Mouse (Mus musculus) heart, postnatal 0 days (tissue): ENCODE measurements at regions not wholly inside any gene's neighbourhood (a gene's known extent, or its start where the extent isn't known, plus 50 kb on each side); places are given as distances from the start of the nearest gene placed in this dataset.

Experiments used
- CTCF ChIP-seq: IDR thresholded peaks from 2 replicates; pipeline ENCODE4 v1.5.1; 2016; ENCODE audit warnings: antibody characterized with exemption, control low read depth, low read depth
- EP300 ChIP-seq: IDR thresholded peaks from 2 replicates; pipeline ENCODE4 v1.6.1; 2016; ENCODE audit warnings: antibody characterized with exemption, low read depth

DNA sequence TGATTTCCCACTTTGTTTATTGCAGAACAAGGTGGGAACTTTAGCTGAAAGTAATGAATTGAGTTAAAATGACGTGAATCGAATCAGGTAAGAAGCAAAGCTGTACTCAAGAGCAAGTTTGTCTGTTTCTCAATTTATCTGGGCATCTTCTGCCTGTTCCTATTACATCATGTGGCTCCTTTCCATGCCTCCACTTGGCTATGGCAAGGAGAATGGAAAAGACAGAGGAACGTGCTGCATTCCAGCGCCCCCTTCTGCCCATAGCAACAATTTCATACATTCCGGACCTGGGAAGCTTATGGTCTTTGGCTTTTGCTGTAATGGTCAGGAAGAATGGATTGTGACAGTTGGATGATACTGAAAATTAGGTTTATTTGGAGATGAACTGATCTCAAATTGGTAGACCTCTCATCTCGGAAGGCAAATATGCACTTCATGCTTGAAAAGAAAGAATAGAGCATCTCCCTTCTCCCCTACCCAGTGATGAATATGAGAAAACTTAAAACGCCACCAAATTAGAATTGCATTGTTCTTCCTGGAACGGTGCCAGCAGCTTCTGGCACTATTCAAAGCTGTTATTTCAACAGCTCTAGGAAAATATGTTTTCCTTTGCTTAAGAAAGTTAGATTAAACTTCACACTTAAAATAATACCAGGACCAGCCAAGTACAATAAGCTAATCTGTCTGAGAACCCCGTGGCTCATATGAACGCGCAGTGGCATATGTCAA, 2639.2 kb upstream of the Gm6569 start:
- TF ChIP-seq CTCF (peak; percentile 72), EP300 (no peak)
